ENCODE assay signal across 26 mouse cellular contexts in the genomic region with DNA sequence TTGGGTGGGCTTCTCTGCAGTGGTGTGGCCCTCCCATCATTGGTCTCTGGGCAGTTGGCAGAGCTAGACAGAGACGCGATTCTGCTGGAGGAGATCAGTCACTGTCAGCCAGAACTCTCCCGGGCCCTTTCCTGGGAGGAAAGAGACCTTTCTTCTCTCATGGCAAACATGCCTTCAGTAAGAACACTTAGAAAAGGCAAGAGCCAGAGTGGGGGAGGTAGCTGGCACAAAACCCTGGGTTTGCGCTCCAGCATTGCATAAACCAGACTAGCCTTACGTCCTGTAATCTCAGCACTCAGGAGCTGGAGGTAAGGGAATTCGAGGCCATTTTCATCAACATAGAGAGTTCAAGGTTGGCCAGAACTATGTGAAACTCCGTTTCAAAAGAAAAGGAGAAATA. TPM values are rescaled to one million over a fixed set of nuclear protein-coding genes. Genes with fewer than 3 reads are reported as not detected.
DNase-seq lines count a peak whose midpoint lies in the region; ATAC-seq lines count a peak whose summit lies in the region.
"Had no signal": no experiment of that assay in that cellular context is flagged by ENCODE, and none has a peak within 500 bp of the region (broad histone marks: within the 10 kb centered on the region; RNA-seq: fewer than 3 reads in every experiment).

No protein-coding gene starts in this region.

- H3K4me2 ChIP-seq in hindbrain, embryonic 13.5 days = no peak overlapping the region
- H3K4me2 ChIP-seq in hindbrain, embryonic 14.5 days (replicated peaks) = no peak overlapping the region
- H3K4me2 ChIP-seq in embryonic facial prominence, embryonic 15.5 days (replicated peaks) = no peak overlapping the region
- H3K4me2 ChIP-seq: forebrain, embryonic 12.5 days; kidney, embryonic 15.5 days; midbrain, embryonic 15.5 days had no signal

- WGBS in hindbrain, embryonic 13.5 days = 62% methylated on average over 7 of the region's 7 CpGs
- WGBS in hindbrain, embryonic 14.5 days = 60% methylated on average over 7 of the region's 7 CpGs
- 52% methylated on average over 7 of the region's 7 CpGs for WGBS in embryonic facial prominence, embryonic 15.5 days

- H3K27me3 ChIP-seq in hindbrain, embryonic 13.5 days = no peaks in the 10 kb centered on the region
- no peaks in the 10 kb centered on the region for H3K27me3 ChIP-seq in hindbrain, embryonic 14.5 days (ENCODE audit: control insufficient read depth, insufficient read depth, low read length)
- H3K27me3 ChIP-seq in embryonic facial prominence, embryonic 15.5 days = no peaks in the 10 kb centered on the region
- H3K27me3 ChIP-seq: forebrain, embryonic 12.5 days; kidney, embryonic 15.5 days; midbrain, embryonic 15.5 days had no signal

- no peaks in the 10 kb centered on the region for H3K36me3 ChIP-seq in hindbrain, embryonic 13.5 days
- no peaks in the 10 kb centered on the region for H3K36me3 ChIP-seq in hindbrain, embryonic 14.5 days (replicated peaks; ENCODE audit: control insufficient read depth, insufficient read depth)
- H3K36me3 ChIP-seq in embryonic facial prominence, embryonic 15.5 days = no peaks in the 10 kb centered on the region
- H3K36me3 ChIP-seq: forebrain, embryonic 12.5 days; kidney, embryonic 15.5 days; midbrain, embryonic 15.5 days had no signal

- H3K4me1 ChIP-seq in hindbrain, embryonic 13.5 days (replicated peaks) = peaks cover 8% of the 10 kb centered on the region
- no peaks in the 10 kb centered on the region for H3K4me1 ChIP-seq in hindbrain, embryonic 14.5 days (replicated peaks; ENCODE audit: control insufficient read depth, insufficient read depth, low read length)
- H3K4me1 ChIP-seq in embryonic facial prominence, embryonic 15.5 days = peaks cover 27% of the 10 kb centered on the region

- H3K4me3 ChIP-seq in hindbrain, embryonic 13.5 days = no peak overlapping the region
- H3K4me3 ChIP-seq in hindbrain, embryonic 14.5 days (replicated peaks; ENCODE audit: low read length) = no peak overlapping the region
- H3K4me3 ChIP-seq in embryonic facial prominence, embryonic 15.5 days (replicated peaks) = no peak overlapping the region
- H3K4me3 ChIP-seq: forebrain, embryonic 12.5 days; heart, adult 2 months; kidney, embryonic 15.5 days; left cerebral cortex, adult 2 months; megakaryocyte, embryonic 14.5 days; midbrain, embryonic 15.5 days had no signal

- intact Hi-C loops in gastrocnemius, postnatal 14 days (cut with DNase I; ENCODE audit: low total_unique reads) = no loop called here

- ATAC-seq in hindbrain, embryonic 13.5 days (ENCODE audit: low FRiP score) = no peak
- no peak for ATAC-seq in hindbrain, embryonic 14.5 days (ENCODE audit: low FRiP score)
- ATAC-seq in embryonic facial prominence, embryonic 15.5 days (ENCODE audit: insufficient number of reproducible peaks, low FRiP score, low TSS enrichment, low read depth) = no peak
- ATAC-seq: intestine, embryonic 16.5 days; midbrain, embryonic 15.5 days had no signal

- no peak overlapping the region for H3K9ac ChIP-seq in hindbrain, embryonic 13.5 days
- no peak overlapping the region for H3K9ac ChIP-seq in hindbrain, embryonic 14.5 days
- H3K9ac ChIP-seq in embryonic facial prominence, embryonic 15.5 days = no peak overlapping the region
- H3K9ac ChIP-seq: forebrain, embryonic 12.5 days; kidney, embryonic 15.5 days; midbrain, embryonic 15.5 days had no signal

- H3K9me3 ChIP-seq in hindbrain, embryonic 13.5 days = no peaks in the 10 kb centered on the region
- H3K9me3 ChIP-seq in hindbrain, embryonic 14.5 days (ENCODE audit: control insufficient read depth, low read length) = no peaks in the 10 kb centered on the region
- no peaks in the 10 kb centered on the region for H3K9me3 ChIP-seq in embryonic facial prominence, embryonic 15.5 days (replicated peaks)
- H3K9me3 ChIP-seq: forebrain, embryonic 12.5 days; kidney, embryonic 15.5 days; megakaryocyte, embryonic 14.5 days; midbrain, embryonic 15.5 days had no signal

- DNase-seq in hindbrain, embryonic 14.5 days (ENCODE audit: low spot score) = no peak
- peak; percentile 80 for DNase-seq in adrenal gland, adult 8-10 months
- DNase-seq in lung, postnatal 10 days = peak; percentile 46
- DNase-seq in gastrocnemius, postnatal 14 days = no peak
- no peak for DNase-seq in kidney, adult 18-20 months
- DNase-seq in spleen, postnatal 10 days (ENCODE audit: low spot score in 2 of 2) = no peak
- DNase-seq: B cell, adult 2 months; cerebellum, postnatal 14 days; gastrocnemius, postnatal 10 days; heart, adult 2 months; kidney, postnatal 4 days; layer of hippocampus, adult 9-11 months; left cerebral cortex, postnatal 4 days; liver; retina, postnatal 1 day; right cerebral cortex, postnatal 4 days had no signal

- peak overlapping the region; percentile 48; the same call in 1 of the 2 replicates for H3K27ac ChIP-seq in hindbrain, embryonic 13.5 days
- no peak overlapping the region for H3K27ac ChIP-seq in hindbrain, embryonic 14.5 days
- 0 out of 2 replicates have a peak overlapping the region, but pooled peaks have one; percentile 22 for H3K27ac ChIP-seq in embryonic facial prominence, embryonic 15.5 days (replicated peaks)
- H3K27ac ChIP-seq: forebrain, embryonic 12.5 days; heart, adult 2 months; kidney, embryonic 15.5 days; left cerebral cortex, adult 2 months; midbrain, embryonic 15.5 days had no signal

RNA-seq across cellular contexts. Expression of a gene that starts 8.8 kb away (rescaled TPM):
- polyA plus RNA-seq in hindbrain, embryonic 13.5 days (2015; fragmentation: Nextera tagmentation; extraction: Ambion mirVana) = 73.0 and 73.7 TPM in 2 replicates
- polyA plus RNA-seq in hindbrain, embryonic 14.5 days (2014; fragmentation: Nextera tagmentation; extraction: Ambion mirVana) = 42.0 and 43.8 TPM in 2 replicates
- total RNA-seq in adrenal gland, adult 8-10 months (2022) = 100 to 1,000 TPM in 2 of 4 experiments, 10 to 100 TPM in 2; 90.2 to 151 (median 111) TPM
- 82.2 and 86.2 TPM in 2 replicates for polyA plus RNA-seq in embryonic facial prominence, embryonic 15.5 days (2015; fragmentation: Nextera tagmentation; extraction: Ambion mirVana)
- total RNA-seq in gastrocnemius, postnatal 14 days (2021) = 10 to 100 TPM; 15.7 to 16.2 TPM

RNA-seq across cellular contexts. Expression of a gene that starts 50.7 kb away (rescaled TPM):
- polyA plus RNA-seq in hindbrain, embryonic 13.5 days (2015; fragmentation: Nextera tagmentation; extraction: Ambion mirVana) = 0.48 and 0.52 TPM in 2 replicates
- polyA plus RNA-seq in hindbrain, embryonic 14.5 days (2014; fragmentation: Nextera tagmentation; extraction: Ambion mirVana) = 0.27 and 0.54 TPM in 2 replicates
- total RNA-seq in adrenal gland, adult 8-10 months (2022) = under 1 TPM; 0.43 to 1.00 (median 0.75) TPM
- 1.6 and 2.1 TPM in 2 replicates for polyA plus RNA-seq in embryonic facial prominence, embryonic 15.5 days (2015; fragmentation: Nextera tagmentation; extraction: Ambion mirVana)
- total RNA-seq in gastrocnemius, postnatal 14 days (2021) = not detected
- total RNA-seq: gastrocnemius, postnatal 10 days; heart, adult 2 months; hematopoietic stem cell, adult 5-6 weeks; left cerebral cortex, adult 2 months; left cerebral cortex, postnatal 4 days; neutrophil, adult 5-6 weeks had no signal
- polyA plus RNA-seq: heart, adult 2 months had no signal

Comparison
In these comparisons a context has a peak if more than half of its experiments do, and no peak if none do; other contexts are left out.
1. DNase-seq: peak in adrenal gland, adult 8-10 months (single experiment) and lung, postnatal 10 days (single experiment); none in hindbrain, embryonic 14.5 days (single experiment), gastrocnemius, postnatal 14 days (single experiment), kidney, adult 18-20 months (single experiment) and spleen, postnatal 10 days (0 of 2).